Mouse (Mus musculus): ENCODE measurements around the gene Card19. TPM values are rescaled to one million over a fixed set of nuclear protein-coding genes. Genes with fewer than 3 reads are reported as not detected.
A peak's percentile ranks its signal among the peaks of the same experiment; 100 is the strongest.

Gene Card19
- polyA plus RNA-seq, 1 experiment from 2014 or later: 37.9 TPM

DNA sequence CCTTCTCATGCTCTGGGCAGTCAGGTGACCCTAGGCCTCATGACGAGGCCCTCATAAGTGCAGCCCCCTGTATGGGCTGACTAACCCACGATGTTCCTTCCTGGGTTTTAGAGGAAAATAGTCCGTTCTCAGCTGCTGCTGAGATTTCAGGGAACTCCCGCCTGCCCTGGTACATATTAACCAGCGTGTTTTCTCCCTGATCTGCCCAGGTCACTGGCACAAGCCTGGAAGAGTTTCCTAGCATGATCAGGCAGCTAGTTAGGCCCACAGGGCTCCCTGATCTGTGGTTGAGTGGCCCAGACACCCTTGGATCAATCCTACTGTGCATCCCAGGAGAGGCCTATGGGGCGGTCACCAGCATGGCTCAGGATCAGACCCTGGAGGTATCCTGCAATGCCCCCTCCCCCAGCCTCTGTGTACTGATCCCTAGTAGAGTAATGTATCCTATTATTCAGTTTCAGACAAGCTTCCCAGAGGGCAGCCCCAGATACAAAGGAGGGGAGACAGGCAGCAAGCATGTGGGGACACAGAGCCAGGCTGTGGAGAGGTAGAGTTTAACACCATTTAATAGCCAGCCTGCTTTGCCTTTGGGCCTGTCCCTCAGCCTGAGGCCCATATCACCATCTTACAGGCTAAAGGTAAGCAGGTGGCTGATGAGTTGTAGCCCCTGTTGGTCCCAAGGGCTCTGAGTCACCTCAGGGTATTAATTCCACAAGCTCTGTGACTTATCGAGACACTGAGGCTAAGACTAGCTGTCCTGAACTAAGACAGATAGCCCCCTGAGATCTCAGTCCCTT is 24.8 kb downstream of the Card19 start:
- Histone ChIP-seq H3K27me3 (no peaks in the 10 kb centered on the region), H3K36me3 (no peaks in the 10 kb centered on the region), H3K9me3 (no peaks in the 10 kb centered on the region), H3K4me1 (replicated peaks) (peaks cover 36% of the 10 kb centered on the region), H3K27ac (replicated peaks) (no peak overlapping the region), H3K9ac (no peak overlapping the region), H3K4me3 (no peak overlapping the region), H3K4me2 (no peak overlapping the region)
- no peak for ATAC-seq (ENCODE audit: low FRiP score, low read depth)
- WGBS: 69% methylated on average over 7 of the region's 7 CpGs

DNA sequence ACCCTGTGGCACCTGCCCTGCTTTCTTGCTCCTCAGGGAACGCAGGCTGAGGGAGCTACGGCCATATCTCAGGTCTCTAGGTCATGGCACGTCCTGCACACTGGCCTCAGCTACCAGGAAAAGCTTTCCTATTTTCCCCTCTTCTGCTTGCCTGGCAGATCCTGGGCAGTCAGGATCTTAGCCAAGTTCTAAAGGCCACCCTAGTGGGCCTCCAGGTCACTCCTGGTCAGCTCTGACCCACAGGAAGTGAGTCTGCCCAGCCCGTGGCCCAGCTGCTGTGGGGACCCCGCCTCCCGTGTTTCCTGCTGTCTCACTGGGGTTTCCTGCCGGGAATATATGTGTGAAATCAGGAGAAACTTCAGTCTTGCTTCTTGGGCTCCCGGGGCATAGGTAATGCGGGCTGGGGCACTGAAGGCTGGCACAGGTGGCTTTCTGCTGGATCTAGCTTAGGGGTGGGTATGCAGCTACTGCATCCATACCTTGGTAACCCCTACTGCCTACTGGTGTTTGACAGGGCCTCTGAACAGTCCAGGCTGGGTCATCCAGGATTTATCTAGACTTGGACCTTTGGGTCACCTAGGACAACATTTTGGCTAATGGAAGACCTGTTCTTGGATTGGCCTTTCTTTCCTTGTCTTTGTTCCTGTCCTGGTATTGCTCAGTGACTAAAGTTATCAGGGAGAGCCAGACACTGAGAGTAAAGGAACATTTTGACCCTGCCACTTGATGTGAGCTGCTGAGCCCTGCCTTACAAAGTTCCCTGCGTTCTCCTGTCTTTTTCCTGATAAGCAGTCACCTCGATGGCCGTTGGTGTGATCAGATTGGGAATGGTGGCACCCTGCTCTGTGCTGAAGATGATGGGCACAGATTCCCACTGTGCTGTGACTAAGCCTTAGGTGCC is 25.6 kb downstream of the Card19 start:
- H3K9me3 ChIP-seq: no peaks in the 10 kb centered on the region
- peaks cover 36% of the 10 kb centered on the region for H3K4me1 ChIP-seq (replicated peaks)
- no peak overlapping the region for H3K27ac ChIP-seq (replicated peaks)
- H3K36me3 ChIP-seq: no peaks in the 10 kb centered on the region
- H3K4me2 ChIP-seq: no peak overlapping the region
- no peak overlapping the region for H3K4me3 ChIP-seq
- no peak overlapping the region for H3K9ac ChIP-seq
- WGBS: 79% methylated on average over 12 of the region's 12 CpGs
- no peaks in the 10 kb centered on the region for H3K27me3 ChIP-seq
- ATAC-seq (ENCODE audit: low FRiP score, low read depth): no peak

- no peak for ATAC-seq (ENCODE audit: low FRiP score, low read depth)
- Histone ChIP-seq H3K36me3 (no peaks in the 10 kb centered on the region), H3K9ac (no peak overlapping the region), H3K27me3 (no peaks in the 10 kb centered on the region), H3K27ac (replicated peaks) (no peak overlapping the region), H3K4me1 (replicated peaks) (peaks cover 36% of the 10 kb centered on the region), H3K4me2 (no peak overlapping the region), H3K4me3 (no peak overlapping the region), H3K9me3 (no peaks in the 10 kb centered on the region)
- 39% methylated on average over 2 of the region's 2 CpGs for WGBS
These were observed 26.9 kb downstream of the Card19 start for GRCm38 (mm10) chr13:49188966-49189360.

- H3K27me3 ChIP-seq: no peaks in the 10 kb centered on the region
- H3K27ac ChIP-seq (replicated peaks): 0 out of 2 replicates have a peak overlapping the region, but pooled peaks have one; percentile 60
- peaks cover 36% of the 10 kb centered on the region for H3K4me1 ChIP-seq (replicated peaks)
- WGBS: 26% methylated on average over 15 of the region's 15 CpGs
- no peaks in the 10 kb centered on the region for H3K9me3 ChIP-seq
- H3K9ac ChIP-seq: peak overlapping the region; percentile 64
- peak; percentile 56 for ATAC-seq (ENCODE audit: low FRiP score, low read depth)
- peak overlapping the region; percentile 74 for H3K4me3 ChIP-seq
- H3K4me2 ChIP-seq: peak overlapping the region; percentile 98
- no peaks in the 10 kb centered on the region for H3K36me3 ChIP-seq
These were observed 27.4 kb downstream of the Card19 start for GRCm38 (mm10) chr13:49188219-49188965.

GRCm38 (mm10) chr13:49187288-49188218 is 28.3 kb downstream of the Card19 start, which contains the start of gene Ninj1:
Gene Ninj1 (plus strand): TSS chr13:49187485.
- H3K4me2 ChIP-seq: peak within 1 kb of the TSS; percentile 98
- ATAC-seq (ENCODE audit: low FRiP score, low read depth): peak; percentile 90
- peak within 1 kb of the TSS; percentile 64 for H3K9ac ChIP-seq
- no peaks in the 10 kb centered on the region for H3K9me3 ChIP-seq
- H3K27ac ChIP-seq (replicated peaks): peak within 1 kb of the TSS; percentile 60
- H3K4me3 ChIP-seq: peak within 1 kb of the TSS; percentile 74
- H3K36me3 ChIP-seq: no peaks in the 10 kb centered on the region
- WGBS: under 1% methylated on average over 87 of the region's 87 CpGs
- no peaks in the 10 kb centered on the region for H3K27me3 ChIP-seq
- peaks cover 35% of the 10 kb centered on the region for H3K4me1 ChIP-seq (replicated peaks)

GRCm38 (mm10) chr13:49186798-49187287 is 29.0 kb downstream of the Card19 start:
- H3K36me3 ChIP-seq: no peaks in the 10 kb centered on the region
- ATAC-seq (ENCODE audit: low FRiP score, low read depth): peak; percentile 16
- peaks cover 31% of the 10 kb centered on the region for H3K4me1 ChIP-seq (replicated peaks)
- peak overlapping the region; percentile 4; the same call in 1 of the 2 replicates for H3K9ac ChIP-seq
- H3K9me3 ChIP-seq: no peaks in the 10 kb centered on the region
- H3K27ac ChIP-seq (replicated peaks): no peak overlapping the region; the same call in 1 of the 2 replicates
- H3K27me3 ChIP-seq: no peaks in the 10 kb centered on the region
- peak overlapping the region; percentile 74 for H3K4me3 ChIP-seq
- 15% methylated on average over 11 of the region's 11 CpGs for WGBS
- H3K4me2 ChIP-seq: peak overlapping the region; percentile 98

- Histone ChIP-seq H3K36me3 (no peaks in the 10 kb centered on the region), H3K4me1 (replicated peaks) (peaks cover 27% of the 10 kb centered on the region), H3K9me3 (no peaks in the 10 kb centered on the region), H3K27ac (replicated peaks) (no peak overlapping the region), H3K27me3 (no peaks in the 10 kb centered on the region), H3K9ac (no peak overlapping the region), H3K4me3 (no peak overlapping the region), H3K4me2 (no peak overlapping the region)
- WGBS: 63% methylated on average over 5 of the region's 5 CpGs
- ATAC-seq (ENCODE audit: low FRiP score, low read depth): no peak
These were observed 32.2 kb downstream of the Card19 start for GRCm38 (mm10) chr13:49183646-49184045.

DNA sequence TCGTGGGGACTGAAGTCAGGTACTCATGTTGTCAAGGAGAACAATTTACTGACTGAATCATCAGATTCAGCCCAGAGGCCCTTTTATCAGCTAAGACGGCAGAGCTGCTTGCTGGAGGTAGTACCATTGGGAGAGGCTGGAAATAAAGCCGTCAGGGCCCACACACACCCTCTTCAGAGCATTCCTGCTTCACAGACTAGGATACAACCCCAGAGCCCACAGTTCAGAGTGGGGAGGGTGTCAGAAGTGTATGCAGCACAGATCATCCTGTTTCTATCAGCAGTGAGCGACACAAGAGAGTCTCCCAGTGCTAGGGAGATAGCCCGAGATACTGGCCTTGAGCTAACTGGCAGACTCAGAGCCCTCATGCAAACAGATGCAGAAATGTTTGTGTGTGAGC is 32.7 kb downstream of the Card19 start:
- no peaks in the 10 kb centered on the region for H3K27me3 ChIP-seq
- no peak overlapping the region for H3K4me2 ChIP-seq
- H3K4me3 ChIP-seq: no peak overlapping the region
- H3K9ac ChIP-seq: no peak overlapping the region
- 54% methylated on average over 5 of the region's 5 CpGs for WGBS
- ATAC-seq (ENCODE audit: low FRiP score, low read depth): no peak
- no peak overlapping the region for H3K27ac ChIP-seq (replicated peaks)
- no peaks in the 10 kb centered on the region for H3K36me3 ChIP-seq
- no peaks in the 10 kb centered on the region for H3K9me3 ChIP-seq
- peaks cover 22% of the 10 kb centered on the region for H3K4me1 ChIP-seq (replicated peaks)

- WGBS: 85% methylated on average over 3 of the region's 3 CpGs
- Histone ChIP-seq H3K9ac (no peak overlapping the region), H3K4me2 (no peak overlapping the region), H3K36me3 (no peaks in the 10 kb centered on the region), H3K27ac (replicated peaks) (no peak overlapping the region), H3K27me3 (no peaks in the 10 kb centered on the region), H3K4me3 (no peak overlapping the region), H3K9me3 (no peaks in the 10 kb centered on the region), H3K4me1 (replicated peaks) (peaks cover 9% of the 10 kb centered on the region; the same call in 1 of the 2 replicates)
- ATAC-seq (ENCODE audit: low FRiP score, low read depth): no peak
These were observed 34.3 kb downstream of the Card19 start for GRCm38 (mm10) chr13:49181411-49181984.

- no peaks in the 10 kb centered on the region for H3K27me3 ChIP-seq
- H3K4me3 ChIP-seq: no peak overlapping the region
- no peak overlapping the region for H3K4me2 ChIP-seq
- no peak overlapping the region for H3K9ac ChIP-seq
- no peaks in the 10 kb centered on the region for H3K36me3 ChIP-seq
- H3K4me1 ChIP-seq (replicated peaks): peaks cover 9% of the 10 kb centered on the region; the same call in 1 of the 2 replicates
- 51% methylated on average over 1 of the region's 1 CpGs for WGBS
- H3K27ac ChIP-seq (replicated peaks): no peak overlapping the region
- no peak for ATAC-seq (ENCODE audit: low FRiP score, low read depth)
- H3K9me3 ChIP-seq: no peaks in the 10 kb centered on the region
These were observed 35.1 kb downstream of the Card19 start for GRCm38 (mm10) chr13:49180691-49181090.
